Comparison of ENCODE assay signal across 22 mouse cellular contexts in genomic region chr14:31559216-31559615, GRCm38 (mm10). TPM values are rescaled to one million over a fixed set of nuclear protein-coding genes. Genes with fewer than 3 reads are reported as not detected.
A peak's percentile ranks its signal among the peaks of the same experiment; 100 is the strongest.
DNase-seq lines count a peak whose midpoint lies in the region; ATAC-seq and TF ChIP-seq lines count a peak whose summit lies in the region.
"Had no signal": no experiment of that assay in that cellular context is flagged by ENCODE, and none has a peak within 500 bp of the region (broad histone marks: within the 10 kb centered on the region; RNA-seq: fewer than 3 reads in every experiment).

No protein-coding gene starts in this region.

- no peaks in the 10 kb centered on the region for H3K9me3 ChIP-seq in lung, embryonic 15.5 days
- H3K9me3 ChIP-seq: embryonic facial prominence, embryonic 10.5 days; forebrain, embryonic 15.5 days; heart, embryonic 13.5 days; hindbrain, embryonic 12.5 days had no signal

- no peak overlapping the region for H3K4me3 ChIP-seq in lung, embryonic 15.5 days
- no peak overlapping the region for H3K4me3 ChIP-seq in myocyte
- H3K4me3 ChIP-seq: embryonic facial prominence, embryonic 10.5 days; erythroblast, embryonic 14.5 days; forebrain, embryonic 15.5 days; heart, embryonic 13.5 days; hindbrain, embryonic 12.5 days had no signal

- DNase-seq in lung, adult 18-20 months: peak; percentile 38 to 56
- DNase-seq in lung, postnatal 14 days: peak; percentile 66
- DNase-seq in cerebellum, postnatal 10 days: no peak
- DNase-seq in layer of hippocampus, postnatal 14 days (ENCODE audit: low spot score in 2 of 2): no peak
- DNase-seq: adrenal gland, postnatal 14 days; cerebellum, adult 18-20 months; cerebellum, adult 9-11 months; gastrocnemius, postnatal 36 days; heart, adult 11 months; heart, postnatal 4 days had no signal

- H3K36me3 ChIP-seq in lung, embryonic 15.5 days: no peaks in the 10 kb centered on the region
- H3K36me3 ChIP-seq in myocyte (ENCODE audit: control insufficient read depth, insufficient read depth): no peaks in the 10 kb centered on the region
- H3K36me3 ChIP-seq: embryonic facial prominence, embryonic 10.5 days; forebrain, embryonic 15.5 days; heart, embryonic 13.5 days; hindbrain, embryonic 12.5 days had no signal

- ATAC-seq in lung, embryonic 15.5 days (ENCODE audit: borderline replicate concordance, extremely low read depth, low FRiP score, low TSS enrichment): peak; percentile 39; the same call in 1 of the 2 replicates
- ATAC-seq in erythroblast, adult 5-6 weeks (replicated peaks; ENCODE audit: low FRiP score, poor library complexity, severe bottlenecking): no peak
- ATAC-seq: forebrain, embryonic 15.5 days had no signal

- H3K27ac ChIP-seq in lung, embryonic 15.5 days: no peak overlapping the region
- H3K27ac ChIP-seq: embryonic facial prominence, embryonic 10.5 days; forebrain, embryonic 15.5 days; heart, embryonic 13.5 days; hindbrain, embryonic 12.5 days had no signal

- H3K4me2 ChIP-seq in lung, embryonic 15.5 days: no peak overlapping the region
- H3K4me2 ChIP-seq in myocyte (ENCODE audit: low read depth): no peak overlapping the region
- H3K4me2 ChIP-seq: forebrain, embryonic 15.5 days; heart, embryonic 13.5 days; hindbrain, embryonic 12.5 days had no signal

- TF ChIP-seq POLR2A in myocyte (IDR thresholded peaks at IDR 0.05; ENCODE audit: insufficient read length, low read depth): no peak

- H3K4me1 ChIP-seq in lung, embryonic 15.5 days: peaks cover 21% of the 10 kb centered on the region
- H3K4me1 ChIP-seq: forebrain, embryonic 15.5 days; hindbrain, embryonic 12.5 days had no signal

- H3ac ChIP-seq in myocyte (ENCODE audit: control insufficient read depth, insufficient read length): no peak overlapping the region

- 0 out of 2 replicates have a peak, but pooled peaks cover 2% of the 10 kb centered on the region for H3K27me3 ChIP-seq in lung, embryonic 15.5 days
- no peaks in the 10 kb centered on the region for H3K27me3 ChIP-seq in myocyte (ENCODE audit: control insufficient read depth, insufficient read depth, insufficient read length)
- H3K27me3 ChIP-seq: forebrain, embryonic 15.5 days; hindbrain, embryonic 12.5 days had no signal

- H3K79me2 ChIP-seq in myocyte (ENCODE audit: control insufficient read depth, insufficient read depth): no peaks in the 10 kb centered on the region

- no peak overlapping the region for H3K9ac ChIP-seq in lung, embryonic 15.5 days
- H3K9ac ChIP-seq: forebrain, embryonic 15.5 days; heart, embryonic 13.5 days; hindbrain, embryonic 12.5 days had no signal

- 32% methylated on average over 5 of the region's 5 CpGs for WGBS in lung, embryonic 15.5 days

TF ChIP-seq in myocyte, 11 proteins besides CTCF, POLR2A, EP300 and RAD21:
- TF ChIP-seq MYOG (IDR thresholded peaks at IDR 0.05; ENCODE audit: control insufficient read depth in 1 of 3, insufficient read depth in 1 of 3, insufficient read length in 2 of 3, low read depth in 2 of 3) (peak in 1 of 3 experiments; percentile 41), MYOD1 (IDR thresholded peaks at IDR 0.05; ENCODE audit: control insufficient read depth in 1 of 3, insufficient read length in 2 of 3, low read depth in 2 of 3) (peak in 2 of 3 experiments; percentile 46 to 53), TCF12 (IDR thresholded peaks at IDR 0.05; ENCODE audit: insufficient read depth, poor library complexity, severe bottlenecking) (no peak), REST (IDR thresholded peaks at IDR 0.05; ENCODE audit: insufficient read depth, insufficient read length) (no peak), TCF3 (IDR thresholded peaks at IDR 0.05; ENCODE audit: insufficient read length, low read depth) (no peak), SRF (IDR thresholded peaks at IDR 0.05; ENCODE audit: control insufficient read depth, insufficient read length, low read depth) (no peak), E2F4 (IDR thresholded peaks at IDR 0.05; ENCODE audit: insufficient read depth) (no peak), USF1 (IDR thresholded peaks at IDR 0.05; ENCODE audit: low read depth) (no peak), POLR2AphosphoS2 (IDR thresholded peaks at IDR 0.05; ENCODE audit: insufficient read length, low read depth) (no peak), MAX (IDR thresholded peaks at IDR 0.05; ENCODE audit: low read depth) (no peak), CEBPB (IDR thresholded peaks at IDR 0.05; ENCODE audit: insufficient read depth, poor library complexity, severe bottlenecking) (no peak)
TF ChIP-seq in myocyte: peak in this region for 2.

RNA-seq across cellular contexts. Expression of gene Colq, which starts 31.9 kb away (rescaled TPM):
- polyA plus RNA-seq in lung, embryonic 15.5 days (2015; fragmentation: Nextera tagmentation; extraction: Ambion mirVana): 0.87 and 1.9 TPM in 2 replicates
- polyA plus RNA-seq in myocyte (2012; fragmentation: generic; extraction: Trizol): 3.0 TPM
- total RNA-seq in erythroblast, adult 5-6 weeks (2015; ENCODE audit: low replicate concordance): not detected in 2 replicates
- total RNA-seq in erythroblast, adult 5-6 weeks (2017; ENCODE audit: low replicate concordance): 0.42 TPM in 1 of 2 replicates, not detected in the other
- total RNA-seq in layer of hippocampus, postnatal 14 days (2021): under 1 TPM; 0.32 to 0.43 TPM
- total RNA-seq: adrenal gland, adult 18-20 months; MEL had no signal
- polyA plus RNA-seq: C2C12; erythroblast, embryonic 14.5 days; forebrain, embryonic 11.5 days; forebrain, embryonic 15.5 days had no signal

Comparison
In these comparisons a context has a peak if more than half of its experiments do, and no peak if none do; other contexts are left out.
1. DNase-seq: peak in lung, adult 18-20 months (2 of 2) and lung, postnatal 14 days (single experiment); none in cerebellum, postnatal 10 days (0 of 2) and layer of hippocampus, postnatal 14 days (0 of 2).